Comparison of ENCODE assay signal across 9 mouse cellular contexts in genomic region chr6:37723337-37723736, GRCm38 (mm10).
DNase-seq lines count a peak whose midpoint lies in the region; ATAC-seq lines count a peak whose summit lies in the region.
"Had no signal": no experiment of that assay in that cellular context is flagged by ENCODE, and none has a peak within 500 bp of the region (broad histone marks: within the 10 kb centered on the region; RNA-seq: fewer than 3 reads in every experiment).

No protein-coding gene starts in this region.

- no peaks in the 10 kb centered on the region for H3K9me3 ChIP-seq in forebrain, embryonic 13.5 days (replicated peaks)
- H3K9me3 ChIP-seq in forebrain, embryonic 11.5 days (ENCODE audit: control insufficient read depth, low read length): no peaks in the 10 kb centered on the region
- H3K9me3 ChIP-seq in heart, embryonic 12.5 days (replicated peaks): 0 out of 2 replicates have a peak, but pooled peaks cover 5% of the 10 kb centered on the region
- no peaks in the 10 kb centered on the region for H3K9me3 ChIP-seq in stomach, embryonic 16.5 days (replicated peaks; ENCODE audit: control insufficient read depth, low read length)
- H3K9me3 ChIP-seq: G1E had no signal

- ATAC-seq in forebrain, embryonic 13.5 days: peak; percentile 19; the same call in 1 of the 2 replicates
- ATAC-seq in forebrain, embryonic 11.5 days (replicated peaks; ENCODE audit: low FRiP score): no peak
- peak; percentile 63; the same call in 1 of the 2 replicates for ATAC-seq in heart, embryonic 12.5 days (ENCODE audit: insufficient number of reproducible peaks, low FRiP score)
- ATAC-seq in stomach, embryonic 16.5 days (ENCODE audit: insufficient read depth, low FRiP score): peak; percentile 50

- DNase-seq in forebrain, embryonic 11.5 days (ENCODE audit: low spot score): no peak
- DNase-seq in urinary bladder, postnatal 14 days (ENCODE audit: low spot score): peak; percentile 33
- DNase-seq in urinary bladder, postnatal 10 days (ENCODE audit: low spot score): no peak
- peak; percentile 21 to 28 for DNase-seq in left cerebral cortex, postnatal 10 days (ENCODE audit: extremely low spot score in 1 of 2, low spot score in 2 of 2)
- no peak for DNase-seq in thymus, adult 18-20 months

- H3K27me3 ChIP-seq in forebrain, embryonic 13.5 days: no peaks in the 10 kb centered on the region
- no peaks in the 10 kb centered on the region for H3K27me3 ChIP-seq in forebrain, embryonic 11.5 days (ENCODE audit: control insufficient read depth, insufficient read depth, low read length)
- H3K27me3 ChIP-seq in heart, embryonic 12.5 days (replicated peaks): no peaks in the 10 kb centered on the region
- H3K27me3 ChIP-seq in stomach, embryonic 16.5 days (ENCODE audit: control insufficient read depth, insufficient read depth, low read length): no peaks in the 10 kb centered on the region

- no peak overlapping the region for H3K9ac ChIP-seq in forebrain, embryonic 13.5 days
- no peak overlapping the region for H3K9ac ChIP-seq in forebrain, embryonic 11.5 days (ENCODE audit: low read length)
- H3K9ac ChIP-seq in heart, embryonic 12.5 days: no peak overlapping the region
- H3K9ac ChIP-seq in stomach, embryonic 16.5 days (ENCODE audit: low read length): no peak overlapping the region

- WGBS in forebrain, embryonic 13.5 days: 39% methylated on average over 4 of the region's 4 CpGs
- WGBS in forebrain, embryonic 11.5 days: 70% methylated on average over 4 of the region's 4 CpGs
- 31% methylated on average over 4 of the region's 4 CpGs for WGBS in heart, embryonic 12.5 days
- 30% methylated on average over 4 of the region's 4 CpGs for WGBS in stomach, embryonic 16.5 days

- no peaks in the 10 kb centered on the region for H3K36me3 ChIP-seq in forebrain, embryonic 13.5 days (ENCODE audit: poor library complexity, severe bottlenecking)
- no peaks in the 10 kb centered on the region for H3K36me3 ChIP-seq in forebrain, embryonic 11.5 days (ENCODE audit: control insufficient read depth, insufficient read depth, low read length)
- H3K36me3 ChIP-seq in heart, embryonic 12.5 days: no peaks in the 10 kb centered on the region
- H3K36me3 ChIP-seq in stomach, embryonic 16.5 days (ENCODE audit: control insufficient read depth, insufficient read depth, low read length): no peaks in the 10 kb centered on the region
- H3K36me3 ChIP-seq: G1E had no signal

- peaks cover 5% of the 10 kb centered on the region; the same call in 1 of the 2 replicates for H3K4me1 ChIP-seq in forebrain, embryonic 13.5 days
- no peaks in the 10 kb centered on the region for H3K4me1 ChIP-seq in forebrain, embryonic 11.5 days (replicated peaks; ENCODE audit: control insufficient read depth, insufficient read depth, low read length)
- H3K4me1 ChIP-seq in heart, embryonic 12.5 days (replicated peaks): no peaks in the 10 kb centered on the region
- H3K4me1 ChIP-seq in stomach, embryonic 16.5 days (ENCODE audit: control insufficient read depth, insufficient read depth, low read length): no peaks in the 10 kb centered on the region

- no peak overlapping the region for H3K4me3 ChIP-seq in forebrain, embryonic 13.5 days
- H3K4me3 ChIP-seq in forebrain, embryonic 11.5 days (ENCODE audit: low read depth, low read length): no peak overlapping the region
- no peak overlapping the region for H3K4me3 ChIP-seq in heart, embryonic 12.5 days
- no peak overlapping the region for H3K4me3 ChIP-seq in stomach, embryonic 16.5 days (replicated peaks; ENCODE audit: low read length)

- no peak overlapping the region for H3K27ac ChIP-seq in forebrain, embryonic 13.5 days
- H3K27ac ChIP-seq in forebrain, embryonic 11.5 days (ENCODE audit: low read depth, low read length): no peak overlapping the region
- H3K27ac ChIP-seq in heart, embryonic 12.5 days (ENCODE audit: poor library complexity, severe bottlenecking): peak overlapping the region; percentile 55; the same call in 1 of the 2 replicates
- no peak overlapping the region for H3K27ac ChIP-seq in stomach, embryonic 16.5 days (ENCODE audit: low read length)

- intact Hi-C loops in left cerebral cortex, postnatal 10 days (cut with DNase I): no loop called here

- no peak overlapping the region for H3K4me2 ChIP-seq in forebrain, embryonic 13.5 days
- H3K4me2 ChIP-seq in forebrain, embryonic 11.5 days (ENCODE audit: low read depth, low read length, severe bottlenecking): no peak overlapping the region
- no peak overlapping the region for H3K4me2 ChIP-seq in heart, embryonic 12.5 days
- no peak overlapping the region for H3K4me2 ChIP-seq in stomach, embryonic 16.5 days (ENCODE audit: low read depth, low read length)

Comparison
In these comparisons a context has a peak if more than half of its experiments do, and no peak if none do; other contexts are left out.
1. DNase-seq: peak in urinary bladder, postnatal 14 days (single experiment) and left cerebral cortex, postnatal 10 days (2 of 2); none in forebrain, embryonic 11.5 days (single experiment), urinary bladder, postnatal 10 days (single experiment) and thymus, adult 18-20 months (0 of 2).